Mouse (Mus musculus) hindbrain, postnatal 0 days (tissue): ENCODE measurements at regions not wholly inside any gene's neighbourhood (a gene's known extent, or its start where the extent isn't known, plus 50 kb on each side); places are given as distances from the start of the nearest gene placed in this dataset.

Source experiments
- ATAC-seq: fragments of 200-750 bp; cut with Nextera tagmentation; 2 replicates; pipeline ENCODE4 v1.8.0; 2017; ENCODE audit warnings: mild to moderate bottlenecking, moderate TSS enrichment, moderate library complexity
- DNase-seq: peaks from one replicate; pipeline ENCODE4 v3.0.0-alpha.2; 2015; ENCODE audit warnings: low spot score
- H3K27ac ChIP-seq: fragments of 300-500 bp; sonication (generic); 2 replicates; pipeline ENCODE4 v1.5.1; 2014; ENCODE audit warnings: mild to moderate bottlenecking
- H3K27me3 ChIP-seq: fragments of 300-500 bp; sonication (generic); 2 replicates; pipeline ENCODE4 v1.6.1; 2014; ENCODE audit warnings: low read length, mixed read lengths; ENCODE audit not compliant: insufficient read depth
- H3K36me3 ChIP-seq: fragments of 300-500 bp; sonication (generic); 2 replicates; pipeline ENCODE4 v1.6.1; 2014; ENCODE audit warnings: low read length, mixed read lengths; ENCODE audit not compliant: insufficient read depth
- H3K4me1 ChIP-seq: fragments of 300-500 bp; sonication (generic); 2 replicates; pipeline ENCODE4 v1.6.1; 2014; ENCODE audit warnings: antibody characterized with exemption, low read length, mixed read lengths; ENCODE audit not compliant: insufficient read depth
- H3K4me2 ChIP-seq: fragments of 300-500 bp; sonication (generic); 2 replicates; pipeline ENCODE4 v1.6.1; 2014; ENCODE audit warnings: low read depth, mild to moderate bottlenecking, low read length, moderate library complexity, mixed read lengths
- H3K4me3 ChIP-seq: fragments of 300-500 bp; sonication (generic); 2 replicates; pipeline ENCODE4 v1.5.1; 2014; ENCODE audit warnings: low read length
- H3K9ac ChIP-seq: fragments of 300-500 bp; sonication (generic); replicated peaks from 2 replicates; pipeline ENCODE4 v1.6.1; 2014; ENCODE audit warnings: mild to moderate bottlenecking, low read length, moderate library complexity, mixed read lengths
- H3K9me3 ChIP-seq: fragments of 300-500 bp; sonication (generic); 2 replicates; pipeline ENCODE4 v1.6.1; 2016; ENCODE audit warnings: low read length, mixed read lengths
- CTCF ChIP-seq: IDR thresholded peaks from 2 replicates; pipeline ENCODE4 v1.5.1; 2016; ENCODE audit warnings: antibody characterized with exemption, control low read depth, low read depth
- WGBS: fragments of 180-500 bp; shearing (Covaris S2); extraction: QIAGEN DNeasy Blood & Tissue Kit; methylation state at CpG from one replicate; pipeline ENCODE4 v1.1.7; 2014; 5-methylcytosine and 5-hydroxymethylcytosine counted together

DNA sequence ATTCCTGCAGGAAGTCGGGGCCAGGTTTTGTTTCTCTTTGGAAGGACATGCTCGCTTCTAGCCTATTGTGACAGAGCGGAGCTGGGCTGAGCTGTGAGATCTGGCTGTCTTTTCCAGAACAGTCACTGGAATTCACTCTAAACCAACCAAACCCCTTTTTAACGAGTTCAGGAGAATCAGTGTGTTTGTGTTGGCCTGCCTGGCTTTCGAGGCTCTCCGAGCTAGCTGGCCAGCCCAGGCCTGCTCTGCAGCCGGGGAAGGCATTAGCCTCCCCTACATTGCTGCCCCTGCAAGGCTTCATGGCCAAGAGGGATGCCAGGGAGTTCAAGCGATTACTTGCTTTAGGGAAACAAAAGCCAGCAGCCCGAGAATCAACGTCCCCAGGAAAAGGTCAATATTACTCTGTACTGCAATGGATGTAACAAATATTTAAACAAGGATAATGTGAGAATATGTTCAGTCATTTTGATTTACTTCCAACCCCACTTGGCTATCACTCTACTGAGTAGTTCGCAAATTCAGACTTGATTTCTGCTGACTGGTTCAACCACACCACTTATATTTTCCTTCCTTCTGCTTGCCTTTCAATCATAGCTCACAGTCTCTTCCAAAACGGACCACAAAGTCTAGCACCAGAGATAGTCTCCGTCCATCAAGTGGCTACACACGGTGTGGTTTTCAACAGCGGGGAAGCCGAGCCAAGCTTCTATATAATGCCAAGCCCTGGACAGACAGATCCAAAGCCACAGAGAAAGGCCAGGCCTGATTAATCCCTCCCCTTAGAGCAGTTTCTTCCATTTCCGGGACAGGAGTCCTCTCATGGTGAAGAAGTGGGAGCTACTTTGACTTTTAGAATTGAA, 424.6 kb downstream of the Wdr11 start:
- TF ChIP-seq CTCF = no peak
- ATAC-seq (no peak), DNase-seq (no peak)
- Histone ChIP-seq H3K27me3 (no peaks in the 10 kb centered on the region), H3K4me2 (no peak overlapping the region), H3K36me3 (no peaks in the 10 kb centered on the region), H3K27ac (no peak overlapping the region), H3K9me3 (no peaks in the 10 kb centered on the region), H3K4me1 (no peaks in the 10 kb centered on the region), H3K4me3 (no peak overlapping the region), H3K9ac (no peak overlapping the region)
- WGBS = 80% methylated on average over 17 of the region's 17 CpGs

DNA sequence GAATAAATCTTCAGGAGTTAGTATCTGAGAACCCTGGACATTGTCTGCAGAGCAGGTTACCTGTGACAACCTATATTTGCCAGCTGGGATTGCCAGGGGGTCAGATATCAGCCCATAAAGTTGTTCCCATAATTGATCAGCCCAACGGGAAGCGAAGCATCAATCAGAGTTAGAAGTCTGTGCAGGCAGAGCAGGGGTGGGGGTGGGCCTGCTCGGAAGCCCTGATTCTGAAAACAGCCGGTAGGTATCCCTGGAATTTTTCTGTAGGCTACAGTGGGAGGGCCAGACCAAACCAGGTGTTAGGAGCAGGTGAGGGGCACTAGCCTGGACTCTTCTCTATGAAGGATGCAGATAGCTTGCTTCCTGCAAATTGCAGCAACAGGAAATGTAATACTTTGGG, 427.2 kb downstream of the Wdr11 start:
- Histone ChIP-seq H3K4me3 (no peak overlapping the region), H3K4me1 (no peaks in the 10 kb centered on the region), H3K27ac (no peak overlapping the region), H3K4me2 (no peak overlapping the region), H3K9me3 (no peaks in the 10 kb centered on the region), H3K27me3 (no peaks in the 10 kb centered on the region), H3K9ac (no peak overlapping the region), H3K36me3 (no peaks in the 10 kb centered on the region)
- no peak for TF ChIP-seq CTCF
- WGBS = 64% methylated on average over 4 of the region's 4 CpGs
- ATAC-seq = no peak
- DNase-seq = no peak

DNA sequence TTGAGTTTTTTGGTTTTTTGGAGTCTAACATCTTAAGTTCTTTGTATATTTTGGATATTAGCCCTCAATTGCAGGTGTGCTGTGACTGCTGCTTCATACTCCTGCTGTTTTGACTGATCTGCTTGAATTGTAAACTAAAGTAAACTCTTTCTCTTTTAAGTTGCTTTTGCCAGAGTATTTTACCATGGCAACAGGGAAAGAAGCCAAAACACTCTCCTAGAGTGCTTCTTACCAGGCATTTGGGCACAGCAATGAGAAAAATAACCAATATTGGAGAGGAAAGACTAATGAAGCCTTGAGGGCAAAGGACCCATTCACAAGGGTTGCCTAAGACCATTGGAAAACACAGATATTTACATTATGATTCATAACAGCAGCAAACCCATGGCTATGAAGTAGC, 437.3 kb downstream of the Wdr11 start:
- no peaks in the 10 kb centered on the region for H3K36me3 ChIP-seq
- no peaks in the 10 kb centered on the region for H3K4me1 ChIP-seq
- H3K27me3 ChIP-seq = no peaks in the 10 kb centered on the region
- H3K9me3 ChIP-seq = no peaks in the 10 kb centered on the region
- no peak overlapping the region for H3K4me3 ChIP-seq
- DNase-seq (peak; percentile 51), ATAC-seq (no peak)
- H3K9ac ChIP-seq = no peak overlapping the region
- no peak overlapping the region for H3K4me2 ChIP-seq
- H3K27ac ChIP-seq = no peak overlapping the region
- no peak for TF ChIP-seq CTCF

DNA sequence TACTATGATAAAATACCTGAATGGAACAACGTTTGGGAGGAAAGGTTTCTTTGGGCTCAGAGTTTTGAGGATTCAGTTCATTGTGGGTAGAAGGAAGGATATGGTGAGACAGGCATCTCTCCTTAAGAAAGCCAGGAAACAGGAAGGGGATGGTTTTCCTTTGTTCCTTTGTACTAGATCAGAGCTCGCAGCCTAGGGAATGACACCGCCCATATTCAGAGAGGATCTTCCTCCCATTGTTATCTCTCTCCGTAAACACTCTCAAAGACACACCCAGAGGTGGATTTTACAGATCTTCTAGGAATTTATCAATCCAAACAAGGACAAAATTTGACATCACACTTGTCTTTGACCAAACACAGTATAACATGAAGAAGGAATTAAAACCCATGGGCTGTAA, 439.0 kb downstream of the Wdr11 start:
- no peak overlapping the region for H3K27ac ChIP-seq
- H3K27me3 ChIP-seq = no peaks in the 10 kb centered on the region
- no peak overlapping the region for H3K4me3 ChIP-seq
- H3K4me1 ChIP-seq = no peaks in the 10 kb centered on the region
- ATAC-seq (no peak), DNase-seq (no peak)
- H3K36me3 ChIP-seq = no peaks in the 10 kb centered on the region
- H3K9ac ChIP-seq = no peak overlapping the region
- no peak overlapping the region for H3K4me2 ChIP-seq
- 88% methylated on average over 4 of the region's 4 CpGs for WGBS
- no peaks in the 10 kb centered on the region for H3K9me3 ChIP-seq
- no peak for TF ChIP-seq CTCF

DNA sequence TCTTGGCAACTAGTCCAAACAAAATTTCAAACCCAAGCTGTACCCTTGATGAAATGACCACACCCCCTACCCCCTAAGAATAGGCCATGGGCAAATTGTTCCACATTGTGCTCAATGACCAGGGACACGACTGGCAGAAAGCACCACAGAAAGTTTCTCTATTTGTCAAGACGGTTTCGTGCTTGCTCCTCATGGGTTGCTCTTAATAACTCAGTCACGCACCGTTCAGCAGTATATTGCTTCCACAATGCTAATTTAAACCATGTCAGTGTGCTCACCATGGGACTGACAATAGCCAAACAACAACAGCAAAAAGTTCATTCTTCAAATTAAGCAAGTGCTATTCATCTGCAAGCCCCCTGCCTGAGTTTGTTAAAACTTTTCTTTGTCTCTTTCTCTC, 444.6 kb downstream of the Wdr11 start:
- H3K4me3 ChIP-seq = no peak overlapping the region
- DNase-seq = peak; percentile 24
- H3K27ac ChIP-seq = no peak overlapping the region
- no peaks in the 10 kb centered on the region for H3K9me3 ChIP-seq
- H3K9ac ChIP-seq = no peak overlapping the region
- no peaks in the 10 kb centered on the region for H3K36me3 ChIP-seq
- no peaks in the 10 kb centered on the region for H3K27me3 ChIP-seq
- peaks cover 7% of the 10 kb centered on the region; the same call in 1 of the 2 replicates for H3K4me1 ChIP-seq
- H3K4me2 ChIP-seq = no peak overlapping the region
- no peak for ATAC-seq
- TF ChIP-seq CTCF = no peak
- 21% methylated on average over 5 of the region's 5 CpGs for WGBS

DNA sequence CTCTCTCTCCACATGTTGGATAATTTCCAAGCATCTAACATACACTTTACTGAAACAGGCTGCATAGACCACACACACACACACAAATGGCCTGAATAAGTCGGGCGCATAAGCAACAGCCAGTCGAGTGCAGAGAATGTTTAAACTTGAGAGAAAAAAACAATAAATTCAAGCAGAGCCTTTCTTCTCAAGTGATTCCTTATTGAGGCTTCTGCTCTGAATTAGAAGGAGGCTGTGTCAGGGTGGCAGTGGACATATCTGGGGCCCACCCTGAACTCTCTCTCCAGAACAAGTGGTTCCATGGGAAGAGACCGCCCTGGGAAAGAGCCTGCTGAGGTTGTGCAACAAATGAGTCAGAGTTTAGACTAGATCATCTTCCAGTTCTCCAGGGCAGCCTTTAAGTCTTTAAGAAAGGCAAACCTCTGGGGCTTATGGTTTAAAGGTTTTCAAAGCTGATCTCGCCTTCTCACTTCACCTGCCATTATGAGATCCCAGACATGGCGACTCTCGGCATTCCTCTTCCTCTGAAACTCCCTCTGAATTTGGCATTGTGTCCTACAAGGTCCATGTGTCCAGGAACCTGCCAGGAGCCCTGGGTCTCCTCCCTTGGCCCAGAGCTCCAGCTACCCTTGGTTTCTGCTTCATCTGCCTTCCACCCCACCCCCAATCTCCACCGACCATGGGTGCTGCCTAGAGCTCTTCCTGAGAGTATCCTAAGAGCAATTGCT, 445.3 kb downstream of the Wdr11 start:
- no peak overlapping the region for H3K4me2 ChIP-seq
- 56% methylated on average over 8 of the region's 8 CpGs for WGBS
- no peaks in the 10 kb centered on the region for H3K36me3 ChIP-seq
- ATAC-seq = no peak
- no peak for TF ChIP-seq CTCF
- no peak overlapping the region for H3K4me3 ChIP-seq
- H3K9ac ChIP-seq = no peak overlapping the region
- H3K27me3 ChIP-seq = no peaks in the 10 kb centered on the region
- no peaks in the 10 kb centered on the region for H3K9me3 ChIP-seq
- no peak for DNase-seq
- H3K4me1 ChIP-seq = peaks cover 7% of the 10 kb centered on the region; the same call in 1 of the 2 replicates
- H3K27ac ChIP-seq = peak overlapping the region; percentile 56; the same call in 1 of the 2 replicates

DNA sequence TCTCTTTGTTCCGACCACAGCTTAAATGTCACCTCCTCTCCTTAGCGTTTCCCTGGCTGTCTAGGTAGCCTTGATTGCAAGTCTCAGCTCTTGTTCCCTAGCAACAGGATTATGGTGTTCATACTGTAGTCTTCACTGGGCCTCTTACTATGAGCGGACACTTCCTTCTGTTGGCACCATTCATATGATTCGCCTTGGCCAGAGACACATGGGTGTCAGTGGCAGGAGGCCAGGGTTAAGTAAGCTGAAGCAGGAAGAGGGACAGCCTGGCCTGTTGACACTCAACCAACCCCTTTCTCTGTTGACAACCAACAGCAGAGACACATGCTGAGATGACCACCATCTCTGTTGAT, 445.9 kb downstream of the Wdr11 start:
- Histone ChIP-seq H3K4me2 (no peak overlapping the region), H3K4me1 (peaks cover 7% of the 10 kb centered on the region; the same call in 1 of the 2 replicates), H3K27ac (peak overlapping the region; percentile 56; the same call in 1 of the 2 replicates), H3K4me3 (no peak overlapping the region), H3K9me3 (no peaks in the 10 kb centered on the region), H3K27me3 (no peaks in the 10 kb centered on the region), H3K36me3 (no peaks in the 10 kb centered on the region), H3K9ac (no peak overlapping the region)
- DNase-seq (peak; percentile 13), ATAC-seq (no peak)
- 51% methylated on average over 4 of the region's 4 CpGs for WGBS
- TF ChIP-seq CTCF = no peak
